Mouse (Mus musculus) liver (tissue): ENCODE measurements at regions not wholly inside any gene's neighbourhood (a gene's known extent, or its start where the extent isn't known, plus 50 kb on each side); places are given as distances from the start of the nearest gene placed in this dataset.

Experiments used
- DNase-seq: peaks from one replicate; pipeline ENCODE4 v3.0.0-alpha.2; 2020; ENCODE audit warnings: mixed read lengths

GRCm38 (mm10) chr6:127253935-127254334 lies 101.9 kb upstream of the Ccnd2 start:
- DNase-seq: no peak

- DNase-seq: no peak
Observed at GRCm38 (mm10) chr6:127263903-127264680, 112.1 kb upstream of the Ccnd2 start.

- no peak for DNase-seq
Observed at GRCm38 (mm10) chr6:127265063-127265775, 113.2 kb upstream of the Ccnd2 start.

GRCm38 (mm10) chr6:127265901-127266812 lies 114.2 kb upstream of the Ccnd2 start:
- peak; percentile 61 for DNase-seq

GRCm38 (mm10) chr6:127266813-127267165 lies 114.8 kb upstream of the Ccnd2 start:
- DNase-seq: peak; percentile 53

DNA sequence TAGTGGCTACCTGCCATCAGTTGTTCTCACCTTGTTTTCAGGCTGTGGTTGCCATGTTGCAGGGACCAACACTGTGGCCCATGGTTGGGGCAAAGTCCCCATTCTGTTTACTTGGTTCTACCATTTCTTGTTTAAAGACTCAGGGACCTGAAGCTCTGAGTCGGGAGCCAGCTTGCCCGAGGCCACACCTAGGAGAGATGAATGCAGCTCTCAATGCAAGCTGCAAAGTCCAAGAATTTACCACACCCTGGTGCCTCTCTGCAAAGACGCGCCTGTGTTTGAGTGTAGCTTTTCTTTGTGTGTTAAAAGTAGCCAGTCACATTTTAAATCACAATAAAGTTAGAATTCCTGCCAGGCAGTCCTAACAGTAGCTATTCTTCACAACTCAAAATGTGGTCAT lies 117.0 kb upstream of the Ccnd2 start:
- no peak for DNase-seq

GRCm38 (mm10) chr6:127269525-127270044 lies 117.6 kb upstream of the Ccnd2 start:
- DNase-seq: no peak

GRCm38 (mm10) chr6:127270774-127271173 lies 118.8 kb upstream of the Ccnd2 start:
- DNase-seq: no peak

DNA sequence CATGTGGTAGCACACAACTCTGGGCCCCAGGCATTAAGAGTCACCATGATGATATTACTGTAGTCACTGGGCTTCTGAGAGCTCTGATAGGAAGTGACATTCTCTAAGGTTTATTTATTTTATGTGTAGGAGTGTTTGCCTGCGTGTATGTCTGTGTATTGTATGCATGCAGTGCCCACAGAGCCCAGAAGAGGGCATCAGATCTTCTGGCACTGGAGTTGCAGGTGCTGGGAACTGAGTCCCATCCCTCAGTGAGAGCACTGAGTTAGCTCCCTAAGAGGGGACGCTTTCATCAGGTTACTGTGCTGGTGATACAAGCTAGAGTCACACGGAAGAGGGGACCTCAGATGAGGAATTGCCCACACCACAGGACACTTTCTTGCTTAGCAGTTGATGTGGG lies 119.4 kb upstream of the Ccnd2 start:
- DNase-seq: no peak

- peak; percentile 19 for DNase-seq
Observed at GRCm38 (mm10) chr6:127272630-127273029, 120.6 kb upstream of the Ccnd2 start.

- DNase-seq: no peak
Observed at GRCm38 (mm10) chr6:127274732-127275429, 122.9 kb upstream of the Ccnd2 start.

DNA sequence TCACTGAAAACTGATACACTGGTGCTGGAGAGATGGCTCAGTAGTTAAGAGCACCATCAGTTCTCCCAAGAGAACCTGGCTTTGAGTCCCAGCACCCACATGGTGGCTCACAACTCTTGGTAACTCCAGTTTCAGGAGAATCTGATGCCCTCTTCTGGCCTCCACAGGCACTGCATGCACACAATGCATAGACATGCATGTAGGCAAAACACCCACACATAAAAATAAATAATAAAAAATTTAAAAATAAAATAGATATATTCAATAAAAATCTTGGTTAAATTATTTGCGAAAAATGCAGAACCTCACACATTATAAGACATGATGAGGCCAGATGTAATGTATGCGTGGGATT lies 123.4 kb upstream of the Ccnd2 start:
- peak; percentile 39 for DNase-seq

DNA sequence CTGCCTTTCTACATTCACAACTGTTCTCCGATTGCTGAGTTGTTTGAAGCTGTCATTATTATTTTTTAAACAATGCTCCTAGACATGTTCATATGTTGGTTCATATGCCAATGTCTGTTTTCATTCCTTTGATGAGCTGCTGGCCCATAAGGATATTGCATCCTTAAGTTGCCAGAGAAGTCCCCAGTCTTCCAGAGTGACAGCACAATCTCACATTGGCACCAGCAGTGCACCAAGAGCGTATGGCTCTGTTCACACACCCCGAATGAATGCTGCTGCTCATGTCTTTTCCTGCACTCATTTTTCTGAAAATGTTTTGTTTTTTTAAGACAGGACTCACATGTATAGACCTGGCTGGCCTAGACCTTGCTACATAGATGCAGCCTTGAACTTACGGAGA lies 124.4 kb upstream of the Ccnd2 start:
- no peak for DNase-seq

DNA sequence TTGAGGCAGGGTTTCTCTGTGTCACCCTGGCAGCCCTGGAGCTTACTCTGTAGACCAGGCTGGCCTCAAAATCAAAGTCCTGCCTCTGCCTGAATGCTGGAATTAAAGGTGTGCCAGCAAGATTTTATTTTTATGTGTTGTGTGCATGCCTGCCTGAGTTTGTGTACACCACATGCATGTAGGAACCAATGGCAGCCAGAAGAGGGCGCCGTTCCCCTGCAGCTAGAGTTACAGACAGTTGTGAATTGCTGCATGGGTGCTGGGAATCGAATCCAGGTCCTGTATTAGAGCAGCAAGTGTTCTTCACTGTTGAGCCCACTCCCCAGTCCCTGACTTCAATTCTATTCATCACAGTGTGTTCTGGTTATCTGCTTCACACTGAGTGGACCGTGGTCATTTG lies 126.4 kb upstream of the Ccnd2 start:
- DNase-seq: no peak

DNA sequence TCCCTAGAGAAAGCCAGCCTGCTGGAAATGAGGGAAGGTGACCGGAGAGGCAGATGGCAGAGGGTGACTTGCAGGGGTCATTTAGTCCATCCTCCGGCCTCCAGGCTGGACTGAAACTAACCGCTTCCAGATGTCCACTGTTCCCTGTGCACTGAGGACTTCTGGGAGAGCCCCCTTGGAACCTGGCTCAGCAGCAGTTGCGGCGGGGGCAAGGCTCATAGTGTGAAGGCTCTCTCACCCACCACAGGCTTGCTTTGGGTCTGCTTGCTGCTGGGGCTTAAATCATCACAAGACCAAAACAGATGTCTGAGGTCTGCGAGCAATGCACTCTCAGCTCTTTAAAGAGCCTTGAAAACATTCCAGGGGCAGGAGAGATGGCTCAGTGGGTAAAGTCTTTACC lies 132.2 kb upstream of the Ccnd2 start:
- no peak for DNase-seq

DNA sequence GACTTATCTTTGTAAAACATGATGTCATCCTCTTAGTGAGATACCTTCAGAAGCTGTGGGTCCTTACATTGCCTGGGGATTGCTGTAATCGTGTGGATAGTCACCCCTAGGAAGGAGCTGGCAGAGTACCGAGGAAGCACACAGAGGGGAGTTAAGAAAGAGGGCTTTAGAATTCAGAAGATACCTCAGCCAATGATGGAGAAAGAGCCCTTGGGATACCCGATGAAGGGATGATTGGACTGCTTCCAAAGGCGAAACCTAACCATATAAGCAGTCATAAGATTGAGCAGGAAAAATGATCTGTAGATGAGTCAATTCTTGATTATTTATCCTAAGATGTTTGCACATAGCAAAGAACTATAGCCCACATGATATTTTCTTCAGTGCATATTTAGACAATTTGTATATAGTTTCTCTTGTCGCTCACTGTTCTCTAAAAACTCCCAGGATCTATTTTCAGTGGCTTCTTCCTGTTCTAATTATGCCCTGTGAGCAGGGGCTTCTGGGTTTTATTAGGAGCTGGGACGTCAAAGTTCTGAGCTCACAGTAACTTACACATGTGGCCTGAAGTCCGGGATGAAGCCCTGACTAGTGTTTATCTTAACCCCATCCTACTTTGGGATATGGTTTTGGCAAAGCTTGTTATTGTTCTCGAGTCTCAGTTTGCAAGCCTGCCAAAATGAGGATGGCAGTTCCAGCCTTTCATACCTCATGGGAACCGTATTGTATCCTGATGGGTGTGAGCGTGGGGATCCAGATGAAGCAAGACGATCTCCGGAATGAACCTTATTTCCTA lies 134.9 kb upstream of the Ccnd2 start:
- DNase-seq: no peak

- DNase-seq: no peak
Observed at GRCm38 (mm10) chr6:127288946-127289345, 137.0 kb upstream of the Ccnd2 start.

DNA sequence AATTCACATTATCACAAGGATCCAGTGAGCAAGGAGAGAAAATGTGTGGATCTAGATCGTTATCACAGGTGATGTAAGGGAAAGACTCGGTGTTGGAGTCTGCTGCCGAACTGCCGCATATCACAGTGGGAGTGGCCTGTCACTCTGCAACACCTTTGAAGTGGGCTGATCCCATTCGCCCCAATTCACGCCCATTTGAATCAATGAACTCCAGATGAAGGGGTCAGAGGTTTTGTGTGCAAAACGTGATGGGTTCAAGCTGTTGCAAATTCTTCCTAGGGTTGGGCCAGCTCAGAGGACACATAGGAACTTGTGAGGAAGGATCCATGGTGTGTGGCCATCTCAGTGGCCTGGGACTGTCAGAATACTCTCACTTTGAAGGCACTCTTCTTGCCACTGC lies 139.9 kb upstream of the Ccnd2 start:
- no peak for DNase-seq

DNA sequence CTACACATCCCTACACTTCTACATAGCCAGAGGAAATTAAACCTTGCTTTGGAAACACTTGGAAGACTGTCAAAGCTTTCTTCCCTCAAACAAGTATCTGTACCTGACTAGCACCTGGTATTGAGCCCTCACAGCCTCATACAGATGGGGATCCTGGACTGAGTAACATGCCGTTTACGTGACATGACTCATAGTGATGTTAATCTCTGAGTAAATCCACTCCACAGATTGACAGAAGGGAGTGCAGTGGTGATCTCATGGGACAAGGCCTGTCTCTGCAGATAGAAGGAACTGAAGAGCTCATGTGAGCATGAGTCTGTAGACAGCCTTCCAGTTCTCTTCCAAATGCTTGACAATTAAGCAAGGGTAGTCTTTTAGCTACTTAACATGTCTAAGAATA lies 141.8 kb upstream of the Ccnd2 start:
- DNase-seq: no peak

DNA sequence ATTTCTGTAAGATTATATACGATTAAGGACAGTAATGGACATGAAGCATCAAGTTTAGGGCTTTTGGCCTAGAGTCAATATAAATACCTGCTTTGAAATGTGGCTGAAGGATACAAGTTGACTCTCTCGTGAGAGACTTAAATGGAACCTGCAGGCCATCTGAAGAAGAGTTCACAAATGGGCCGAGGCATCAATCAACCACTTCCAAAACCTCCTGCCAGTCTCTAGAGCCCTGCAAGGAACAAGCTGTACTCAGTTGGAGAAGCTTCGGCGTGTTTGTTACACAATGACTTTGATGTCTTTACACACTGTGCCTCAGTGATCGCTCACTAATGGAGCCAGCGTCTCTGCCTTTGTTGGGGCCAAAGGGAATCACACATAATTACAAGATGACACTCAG lies 146.1 kb upstream of the Ccnd2 start:
- no peak for DNase-seq

DNA sequence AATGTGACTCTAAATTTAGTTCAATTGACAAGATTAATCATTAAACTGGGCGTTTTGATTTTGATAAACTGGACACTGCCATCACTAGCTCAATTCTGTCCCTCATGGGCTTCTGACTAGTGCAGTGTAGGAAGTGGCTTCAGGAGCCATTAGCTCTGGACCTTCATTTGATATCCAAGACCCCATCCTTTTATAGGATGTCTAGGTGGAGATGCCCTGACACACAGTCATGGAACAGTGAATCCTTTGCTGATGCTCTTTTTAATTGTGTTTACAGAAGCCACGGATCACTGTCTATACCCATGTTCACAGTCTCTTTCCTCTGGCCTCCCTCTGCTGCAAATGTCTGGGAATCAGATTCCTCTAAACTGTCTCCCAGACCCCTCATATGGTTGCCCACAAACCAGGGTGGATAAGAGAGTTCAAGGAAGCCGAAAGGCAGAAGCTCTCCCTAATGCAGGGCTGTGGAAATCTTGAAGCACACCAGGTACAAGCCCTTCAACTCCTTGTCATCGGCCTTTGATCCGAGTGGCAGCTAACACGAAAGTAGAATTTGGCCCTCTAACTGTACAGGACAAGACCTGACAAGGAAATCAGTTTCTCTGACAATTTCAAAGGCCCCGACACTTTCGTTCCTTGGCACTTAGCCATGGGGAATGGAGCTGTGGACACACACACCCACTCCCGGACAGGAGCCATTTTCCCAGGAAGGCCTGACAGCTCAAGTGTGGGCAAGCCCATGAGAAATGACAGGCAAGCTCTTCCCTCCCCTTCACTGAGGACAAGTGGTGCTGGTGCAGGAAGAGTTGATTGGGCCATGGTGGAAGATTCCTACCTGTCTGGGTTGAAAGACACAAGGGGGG lies 135.2 kb upstream of the Parp11 start:
- no peak for DNase-seq
